Mouse (Mus musculus) forebrain, embryonic 11.5 days (tissue): ENCODE measurements around the gene BC055324. TPM values are rescaled to one million over a fixed set of nuclear protein-coding genes. Genes with fewer than 3 reads are reported as not detected.

ENCODE experiments used
- ATAC-seq: fragments of 200-750 bp; cut with Nextera tagmentation; replicated peaks from 2 replicates; pipeline ENCODE4 v1.8.0; 2017; ENCODE audit warnings: moderate TSS enrichment; ENCODE audit not compliant: low FRiP score
- DNase-seq: peaks from one replicate; pipeline ENCODE4 v3.0.0-alpha.2; 2017; ENCODE audit warnings: low spot score
- H3K27ac ChIP-seq: fragments of 300-500 bp; sonication (generic); 2 replicates; pipeline ENCODE4 v1.5.1; 2014; ENCODE audit warnings: low read depth, low read length
- H3K27me3 ChIP-seq: fragments of 300-500 bp; sonication (generic); 2 replicates; pipeline ENCODE4 v1.6.1; 2014; ENCODE audit warnings: mild to moderate bottlenecking, low read length, mixed read lengths; ENCODE audit not compliant: control insufficient read depth, insufficient read depth
- H3K36me3 ChIP-seq: fragments of 300-500 bp; sonication (generic); 2 replicates; pipeline ENCODE4 v1.6.1; 2014; ENCODE audit warnings: mild to moderate bottlenecking, low read length, moderate library complexity, mixed read lengths; ENCODE audit not compliant: control insufficient read depth, insufficient read depth
- H3K4me1 ChIP-seq: fragments of 300-500 bp; sonication (generic); replicated peaks from 2 replicates; pipeline ENCODE4 v1.6.1; 2014; ENCODE audit warnings: low read length, mixed read lengths; ENCODE audit not compliant: control insufficient read depth, insufficient read depth
- H3K4me2 ChIP-seq: fragments of 300-500 bp; sonication (generic); 2 replicates; pipeline ENCODE4 v1.6.1; 2014; ENCODE audit warnings: low read depth, mild to moderate bottlenecking, low read length, moderate library complexity, mixed read lengths; ENCODE audit not compliant: severe bottlenecking
- H3K4me3 ChIP-seq: fragments of 300-500 bp; sonication (generic); 2 replicates; pipeline ENCODE4 v1.5.1; 2014; ENCODE audit warnings: low read depth, low read length
- H3K9ac ChIP-seq: fragments of 300-500 bp; sonication (generic); 2 replicates; pipeline ENCODE4 v1.6.1; 2014; ENCODE audit warnings: low read length
- H3K9me3 ChIP-seq: fragments of 300-500 bp; sonication (generic); 2 replicates; pipeline ENCODE4 v1.6.1; 2016; ENCODE audit warnings: low read length, mixed read lengths; ENCODE audit not compliant: control insufficient read depth
- WGBS: fragments of 180-500 bp; shearing (Covaris S2); extraction: QIAGEN DNeasy Blood & Tissue Kit; methylation state at CpG from one replicate; pipeline ENCODE4 v1.1.7; 2014; 5-methylcytosine and 5-hydroxymethylcytosine counted together
- polyA plus RNA-seq: library from polyadenylated mRNA; unstranded; fragments of >200 nt; fragmentation: Nextera tagmentation; extraction: Ambion mirVana; gene quantifications from 2 replicates; pipeline ENCODE4 v1.2.1, GENCODE M21; 2014

BC055324 gene
- polyA plus RNA-seq, 1 experiment from 2014 or later = 38.4 TPM

GRCm38 (mm10) chr1:164018221-164018896 lies 23.8 kb upstream of the BC055324 start:
- WGBS = 90% methylated on average over 16 of the region's 16 CpGs
- H3K9ac ChIP-seq = no peak overlapping the region
- no peaks in the 10 kb centered on the region for H3K9me3 ChIP-seq
- no peaks in the 10 kb centered on the region for H3K36me3 ChIP-seq
- no peak overlapping the region for H3K4me2 ChIP-seq
- H3K27ac ChIP-seq = no peak overlapping the region
- no peaks in the 10 kb centered on the region for H3K27me3 ChIP-seq
- ATAC-seq (no peak), DNase-seq (no peak)
- H3K4me3 ChIP-seq = no peak overlapping the region
- H3K4me1 ChIP-seq = no peaks in the 10 kb centered on the region

- Histone ChIP-seq H3K4me2 (no peak overlapping the region), H3K9ac (no peak overlapping the region), H3K4me1 (no peaks in the 10 kb centered on the region), H3K27me3 (no peaks in the 10 kb centered on the region), H3K27ac (no peak overlapping the region), H3K9me3 (no peaks in the 10 kb centered on the region), H3K36me3 (no peaks in the 10 kb centered on the region), H3K4me3 (no peak overlapping the region)
- DNase-seq (no peak), ATAC-seq (no peak)
- 89% methylated on average over 1 of the region's 1 CpGs for WGBS
Observed at GRCm38 (mm10) chr1:164014616-164015015, 20.0 kb upstream of the BC055324 start.

GRCm38 (mm10) chr1:164009235-164009634 lies 14.6 kb upstream of the BC055324 start:
- H3K36me3 ChIP-seq = no peaks in the 10 kb centered on the region
- no peaks in the 10 kb centered on the region for H3K9me3 ChIP-seq
- no peak overlapping the region for H3K4me2 ChIP-seq
- no peaks in the 10 kb centered on the region for H3K4me1 ChIP-seq
- no peaks in the 10 kb centered on the region for H3K27me3 ChIP-seq
- no peak overlapping the region for H3K4me3 ChIP-seq
- ATAC-seq (no peak), DNase-seq (no peak)
- no peak overlapping the region for H3K27ac ChIP-seq
- H3K9ac ChIP-seq = no peak overlapping the region
- 38% methylated on average over 2 of the region's 2 CpGs for WGBS

- DNase-seq (no peak), ATAC-seq (no peak)
- Histone ChIP-seq H3K9me3 (no peaks in the 10 kb centered on the region), H3K4me3 (no peak overlapping the region), H3K4me2 (no peak overlapping the region), H3K36me3 (no peaks in the 10 kb centered on the region), H3K27me3 (no peaks in the 10 kb centered on the region), H3K4me1 (no peaks in the 10 kb centered on the region), H3K9ac (no peak overlapping the region), H3K27ac (no peak overlapping the region)
- 85% methylated on average over 3 of the region's 3 CpGs for WGBS
Observed at GRCm38 (mm10) chr1:164004311-164004710, 9.7 kb upstream of the BC055324 start.

- Histone ChIP-seq H3K36me3 (no peaks in the 10 kb centered on the region), H3K27me3 (no peaks in the 10 kb centered on the region), H3K4me2 (no peak overlapping the region), H3K9me3 (no peaks in the 10 kb centered on the region), H3K27ac (no peak overlapping the region), H3K4me1 (no peaks in the 10 kb centered on the region), H3K4me3 (no peak overlapping the region), H3K9ac (no peak overlapping the region)
- ATAC-seq (no peak), DNase-seq (no peak)
- WGBS = 52% methylated on average over 6 of the region's 6 CpGs
Observed at GRCm38 (mm10) chr1:164001831-164002452, 7.3 kb upstream of the BC055324 start.

GRCm38 (mm10) chr1:163995609-163995913 lies 965 bp upstream of the BC055324 start:
- ATAC-seq (no peak), DNase-seq (no peak)
- Histone ChIP-seq H3K4me3 (peak overlapping the region; percentile 68), H3K9me3 (no peaks in the 10 kb centered on the region), H3K4me2 (peak overlapping the region; percentile 48), H3K9ac (no peak overlapping the region; the same call in 1 of the 2 replicates), H3K27me3 (no peaks in the 10 kb centered on the region), H3K27ac (no peak overlapping the region), H3K4me1 (no peaks in the 10 kb centered on the region; the same call in 1 of the 2 replicates), H3K36me3 (no peaks in the 10 kb centered on the region)
- WGBS = 91% methylated on average over 1 of the region's 2 CpGs

- ATAC-seq (peak; percentile 20; the same call in 1 of the 2 replicates), DNase-seq (no peak)
- peak overlapping the region; percentile 70 for H3K4me2 ChIP-seq
- no peaks in the 10 kb centered on the region for H3K9me3 ChIP-seq
- H3K27me3 ChIP-seq = no peaks in the 10 kb centered on the region
- H3K4me3 ChIP-seq = peak overlapping the region; percentile 68
- 1% methylated on average over 38 of the region's 38 CpGs for WGBS
- no peaks in the 10 kb centered on the region; the same call in 1 of the 2 replicates for H3K4me1 ChIP-seq
- peak overlapping the region; percentile 77 for H3K9ac ChIP-seq
- no peak overlapping the region for H3K27ac ChIP-seq
- H3K36me3 ChIP-seq = no peaks in the 10 kb centered on the region
Observed at GRCm38 (mm10) chr1:163994173-163994720, 349 bp downstream of the BC055324 start.

GRCm38 (mm10) chr1:163992371-163992770 lies 2.2 kb downstream of the BC055324 start:
- Histone ChIP-seq H3K9ac (no peak overlapping the region), H3K4me1 (no peaks in the 10 kb centered on the region; the same call in 1 of the 2 replicates), H3K4me3 (no peak overlapping the region), H3K36me3 (no peaks in the 10 kb centered on the region), H3K27me3 (no peaks in the 10 kb centered on the region), H3K27ac (no peak overlapping the region), H3K4me2 (no peak overlapping the region), H3K9me3 (no peaks in the 10 kb centered on the region)
- WGBS = 84% methylated on average over 4 of the region's 4 CpGs
- DNase-seq = no peak
- no peak for ATAC-seq
